Mouse (Mus musculus) neural tube, embryonic 11.5 days (tissue): ENCODE measurements at regions not wholly inside any gene's neighbourhood (a gene's known extent, or its start where the extent isn't known, plus 50 kb on each side); places are given as distances from the start of the nearest gene placed in this dataset.

Experiments
- ATAC-seq: fragments of 200-750 bp; cut with Nextera tagmentation; 2 replicates; pipeline ENCODE4 v1.8.0; 2017; ENCODE audit warnings: moderate number of reproducible peaks, mild to moderate bottlenecking, moderate TSS enrichment, moderate library complexity; ENCODE audit not compliant: insufficient read depth, low FRiP score, low TSS enrichment
- DNase-seq: peaks from one replicate; pipeline ENCODE4 v3.0.0-alpha.2; 2015; ENCODE audit warnings: low spot score
- H3K27ac ChIP-seq: fragments of 300-500 bp; sonication (generic); 2 replicates; pipeline ENCODE4 v1.5.1; 2014; ENCODE audit warnings: low read depth, mild to moderate bottlenecking, low read length
- H3K27me3 ChIP-seq: fragments of 300-500 bp; sonication (generic); 2 replicates; pipeline ENCODE4 v1.6.1; 2014; ENCODE audit warnings: mild to moderate bottlenecking, low read length, mixed read lengths; ENCODE audit not compliant: control insufficient read depth, insufficient read depth
- H3K36me3 ChIP-seq: fragments of 300-500 bp; sonication (generic); 2 replicates; pipeline ENCODE4 v1.6.1; 2014; ENCODE audit warnings: mild to moderate bottlenecking, low read length, moderate library complexity, mixed read lengths; ENCODE audit not compliant: control insufficient read depth, insufficient read depth
- H3K4me1 ChIP-seq: fragments of 300-500 bp; sonication (generic); 2 replicates; pipeline ENCODE4 v1.6.1; 2014; ENCODE audit warnings: low read length, mixed read lengths; ENCODE audit not compliant: control insufficient read depth, insufficient read depth
- H3K4me2 ChIP-seq: fragments of 300-500 bp; sonication (generic); 2 replicates; pipeline ENCODE4 v1.6.1; 2014; ENCODE audit warnings: low read depth, mild to moderate bottlenecking, moderate library complexity
- H3K4me3 ChIP-seq: fragments of 300-500 bp; sonication (generic); 2 replicates; pipeline ENCODE4 v1.5.1; 2014; ENCODE audit warnings: low read depth, low read length
- H3K9ac ChIP-seq: fragments of 300-500 bp; sonication (generic); 2 replicates; pipeline ENCODE4 v1.6.1; 2014; ENCODE audit warnings: mild to moderate bottlenecking, low read length
- H3K9me3 ChIP-seq: fragments of 300-500 bp; sonication (generic); 2 replicates; pipeline ENCODE4 v1.6.1; 2016; ENCODE audit warnings: low read length; ENCODE audit not compliant: control insufficient read depth
- WGBS: fragments of 180-500 bp; shearing (Covaris S2); extraction: QIAGEN DNeasy Blood & Tissue Kit; methylation state at CpG from one replicate; pipeline ENCODE4 v1.1.7; 2014; 5-methylcytosine and 5-hydroxymethylcytosine counted together

DNA sequence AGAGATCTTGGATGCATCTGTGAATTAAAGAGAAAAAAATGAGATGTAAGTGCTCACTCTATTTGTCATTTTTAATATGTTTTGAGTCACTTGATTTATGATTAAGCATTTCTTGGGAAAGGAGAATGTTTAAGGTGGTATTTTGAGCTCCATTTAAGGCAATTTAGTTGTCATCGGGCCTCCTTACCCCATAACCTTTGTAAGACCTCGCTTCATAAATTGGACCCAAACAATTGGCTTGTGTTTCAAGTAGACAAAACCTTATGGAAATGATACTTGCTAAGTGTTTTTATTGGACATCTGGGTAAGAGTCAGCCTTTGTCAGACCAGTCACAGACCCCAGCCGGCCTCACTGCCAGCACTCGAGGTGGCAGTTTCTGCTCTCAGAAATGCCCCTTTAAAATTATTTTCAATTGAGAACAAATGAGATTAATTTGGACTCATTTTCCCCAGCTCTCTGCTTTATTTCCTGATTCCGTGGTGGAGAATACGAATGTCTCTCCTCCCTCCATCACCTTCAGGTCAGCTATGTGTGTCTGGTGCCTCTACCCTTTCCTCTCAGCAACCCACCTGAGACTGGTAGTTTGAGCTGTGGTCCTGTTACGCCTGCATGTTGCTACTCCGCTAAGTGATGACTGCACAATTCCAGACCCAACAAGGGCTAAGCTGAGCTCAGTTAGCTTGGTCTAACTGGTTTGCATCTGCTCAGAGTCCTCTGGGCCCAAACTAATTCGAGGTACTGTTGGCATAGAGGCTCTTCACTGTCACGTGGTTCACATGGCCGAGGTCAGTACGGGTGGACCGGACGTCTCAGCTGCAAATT lies 78.7 kb upstream of the Veph1 start:
- Histone ChIP-seq H3K4me1 (no peaks in the 10 kb centered on the region), H3K27me3 (no peaks in the 10 kb centered on the region), H3K9ac (no peak overlapping the region), H3K4me3 (no peak overlapping the region), H3K9me3 (no peaks in the 10 kb centered on the region), H3K36me3 (no peaks in the 10 kb centered on the region), H3K27ac (no peak overlapping the region), H3K4me2 (no peak overlapping the region)
- WGBS: 87% methylated on average over 14 of the region's 14 CpGs
- DNase-seq (no peak), ATAC-seq (no peak)

DNA sequence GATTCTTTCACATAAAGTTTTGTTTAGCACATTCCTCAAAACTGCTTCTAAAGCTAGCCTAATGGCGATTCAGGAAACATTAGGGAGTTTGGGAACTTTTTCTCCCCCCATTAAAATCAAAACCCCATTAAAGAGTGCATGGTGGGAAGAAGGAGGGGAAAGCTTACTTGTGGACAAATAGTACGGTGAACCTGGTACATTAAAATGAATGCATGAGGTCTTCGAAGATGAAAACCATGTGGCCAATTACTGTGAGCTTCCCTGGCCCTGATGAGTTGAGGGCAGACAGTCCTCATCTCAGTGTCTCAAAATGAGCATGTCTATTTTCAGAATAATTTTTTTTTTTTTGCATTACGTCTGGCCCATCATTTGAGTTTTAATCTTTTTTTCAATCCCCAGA lies 78.0 kb upstream of the Veph1 start:
- Histone ChIP-seq H3K4me2 (no peak overlapping the region), H3K27me3 (no peaks in the 10 kb centered on the region), H3K27ac (no peak overlapping the region), H3K36me3 (no peaks in the 10 kb centered on the region), H3K4me1 (no peaks in the 10 kb centered on the region), H3K4me3 (no peak overlapping the region), H3K9ac (no peak overlapping the region), H3K9me3 (no peaks in the 10 kb centered on the region)
- WGBS: 86% methylated on average over 4 of the region's 4 CpGs
- DNase-seq (no peak), ATAC-seq (no peak)

DNA sequence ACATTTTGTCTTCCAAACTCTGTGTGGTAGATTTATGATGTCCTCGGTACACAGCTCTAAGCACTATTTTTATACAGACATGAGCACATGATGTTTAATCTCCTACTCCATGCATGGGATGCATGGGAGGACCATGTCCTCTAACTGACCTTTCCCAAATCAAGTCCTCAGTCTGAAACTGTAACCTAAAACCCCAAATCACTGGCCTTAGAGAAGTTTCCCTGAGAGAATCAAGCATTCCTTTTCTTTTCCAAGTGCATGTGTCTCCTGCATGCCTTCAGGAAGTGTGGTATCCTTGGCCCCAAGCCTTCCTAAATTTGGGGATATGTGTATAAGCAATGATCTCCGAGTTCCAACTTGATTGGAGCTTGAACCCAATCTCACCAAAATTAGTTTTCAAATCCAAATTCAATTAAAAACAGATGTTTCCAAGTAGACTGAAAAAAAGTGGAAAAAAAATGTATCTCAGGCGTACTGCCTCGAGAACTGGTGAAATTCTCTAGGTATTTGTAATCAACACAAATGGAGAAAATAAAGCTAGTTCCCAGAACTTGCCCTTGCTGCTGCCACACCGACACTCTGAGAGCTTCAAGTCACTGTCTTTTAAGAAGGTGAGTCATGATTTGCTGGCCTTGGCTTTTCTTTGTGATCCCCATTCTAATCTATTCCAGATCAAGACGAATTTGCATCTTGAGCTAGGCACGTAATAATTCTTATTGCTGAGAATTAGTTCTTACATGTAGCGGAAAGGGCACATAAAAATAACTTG lies 77.4 kb upstream of the Veph1 start:
- WGBS: 76% methylated on average over 8 of the region's 8 CpGs
- no peak overlapping the region for H3K9ac ChIP-seq
- H3K4me3 ChIP-seq: no peak overlapping the region
- no peaks in the 10 kb centered on the region for H3K27me3 ChIP-seq
- ATAC-seq (no peak), DNase-seq (no peak)
- no peaks in the 10 kb centered on the region for H3K4me1 ChIP-seq
- no peaks in the 10 kb centered on the region for H3K36me3 ChIP-seq
- H3K27ac ChIP-seq: no peak overlapping the region
- no peak overlapping the region for H3K4me2 ChIP-seq
- no peaks in the 10 kb centered on the region for H3K9me3 ChIP-seq
